Mouse (Mus musculus) embryonic fibroblast, embryonic 13.5 days (primary cell): ENCODE measurements at regions not wholly inside any gene's neighbourhood (a gene's known extent, or its start where the extent isn't known, plus 50 kb on each side); places are given as distances from the start of the nearest gene placed in this dataset.

Source experiments
- CTCF ChIP-seq: IDR thresholded peaks from 2 replicates; pipeline ENCODE4 v1.5.1; 2011; ENCODE audit warnings: mild to moderate bottlenecking, control low read depth, low read length, moderate library complexity, borderline replicate concordance; ENCODE audit not compliant: insufficient read depth
- POLR2A ChIP-seq: IDR thresholded peaks from 2 replicates; pipeline ENCODE4 v1.6.1; 2011; ENCODE audit warnings: low read depth, mild to moderate bottlenecking, control low read depth, low read length, moderate library complexity

GRCm38 (mm10) chr2:131426941-131427340 lies 64.4 kb upstream of the Smox start:
- TF ChIP-seq CTCF (no peak), POLR2A (no peak)
